Mouse (Mus musculus) c-Kit-negative CD71-positive TER-119-positive erythroid progenitor cells, embryonic 14.5 days (primary cell): Measurements from ENCODE around the gene Gpbp1l1.

ENCODE experiments used
- DNase-seq: peaks from one replicate; pipeline ENCODE4 v3.0.0-alpha.2; 2013; ENCODE audit warnings: low read depth, low spot score

Gpbp1l1 gene

DNA sequence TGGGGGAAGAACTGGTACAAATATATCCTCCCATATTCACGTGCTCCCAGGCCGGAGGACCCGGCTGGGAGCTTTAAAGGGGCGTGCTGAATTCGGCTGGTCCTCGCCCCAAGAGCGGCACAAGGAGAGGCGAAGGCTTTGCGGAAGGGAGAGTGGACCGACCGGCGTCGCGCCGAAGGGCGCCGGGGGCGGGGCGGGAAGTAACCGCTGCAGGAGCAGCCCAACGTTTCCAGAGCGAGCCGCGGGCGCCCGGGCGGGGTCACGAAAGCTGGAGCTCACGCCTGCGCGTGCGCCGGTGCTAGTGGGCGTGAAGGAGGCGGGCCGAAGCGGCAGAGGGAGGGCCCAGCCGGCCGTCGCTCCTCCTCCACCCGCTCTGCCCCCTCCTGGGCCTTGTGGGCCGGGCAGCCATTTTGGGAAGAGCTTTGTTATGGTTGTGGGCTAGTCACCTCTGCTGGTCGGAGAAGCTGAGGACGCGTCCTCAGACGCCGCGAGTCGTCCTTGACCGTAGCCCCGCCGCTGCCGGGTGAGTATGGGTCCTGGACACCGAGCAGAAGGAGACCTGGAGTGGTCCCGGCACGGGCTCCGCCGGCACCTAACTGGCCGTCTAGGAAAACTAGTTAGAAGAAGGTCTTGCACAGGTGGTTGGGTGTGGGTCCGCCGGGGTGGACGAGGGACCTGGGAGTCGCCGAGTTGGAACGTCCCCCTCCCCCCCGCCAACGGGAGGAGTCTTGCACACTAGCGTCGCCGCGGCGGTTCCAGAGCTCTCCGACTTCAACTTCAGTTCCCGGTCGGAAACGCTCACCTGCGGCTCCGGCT lies at the start of gene Gpbp1l1:
Gene Gpbp1l1, plus strand, starts transcription at position 353 of the 816 bp plus-strand sequence.
- DNase-seq: peak; percentile 93

GRCm38 (mm10) chr4:116531109-116531508 lies 26.3 kb upstream of the Gpbp1l1 start:
- no peak for DNase-seq

- no peak for DNase-seq
Observed at GRCm38 (mm10) chr4:116536351-116536750, 21.1 kb upstream of the Gpbp1l1 start.

DNA sequence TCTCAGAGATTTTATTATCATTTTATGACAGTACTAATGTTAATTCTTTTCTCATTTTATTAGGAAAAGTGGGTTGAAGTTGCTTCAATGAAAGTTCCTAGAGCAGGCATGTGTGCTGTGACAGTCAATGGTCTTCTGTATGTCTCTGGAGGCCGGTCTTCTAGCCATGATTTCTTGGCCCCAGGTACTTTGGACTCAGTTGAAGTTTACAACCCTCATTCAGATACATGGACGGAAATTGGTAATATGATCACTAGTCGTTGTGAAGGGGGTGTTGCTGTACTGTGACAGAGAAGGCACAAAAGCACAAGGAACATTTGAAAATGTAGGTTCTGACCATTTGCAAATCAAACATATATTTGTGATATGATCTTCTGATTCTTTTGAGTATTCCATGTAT lies 19.7 kb upstream of the Gpbp1l1 start:
- no peak for DNase-seq

DNA sequence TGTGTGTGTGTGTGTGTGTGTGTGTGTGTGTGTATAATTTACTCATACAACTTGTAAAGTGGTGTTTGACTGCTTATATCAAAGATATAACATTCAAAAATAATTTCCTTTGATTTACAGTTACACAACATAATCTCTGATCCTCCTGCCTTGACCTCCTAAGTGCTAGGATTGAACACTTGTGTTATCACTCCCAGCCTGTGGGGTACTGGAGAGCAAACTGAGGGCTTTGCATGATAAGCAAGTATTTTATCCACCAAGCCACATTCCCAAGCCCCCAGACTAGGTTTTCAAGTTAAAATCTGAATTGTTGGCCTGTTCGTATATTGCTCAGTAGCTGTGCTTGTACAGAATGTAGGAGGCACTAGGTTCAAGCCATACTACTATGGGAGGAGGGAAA lies 7.0 kb upstream of the Gpbp1l1 start:
- no peak for DNase-seq

DNA sequence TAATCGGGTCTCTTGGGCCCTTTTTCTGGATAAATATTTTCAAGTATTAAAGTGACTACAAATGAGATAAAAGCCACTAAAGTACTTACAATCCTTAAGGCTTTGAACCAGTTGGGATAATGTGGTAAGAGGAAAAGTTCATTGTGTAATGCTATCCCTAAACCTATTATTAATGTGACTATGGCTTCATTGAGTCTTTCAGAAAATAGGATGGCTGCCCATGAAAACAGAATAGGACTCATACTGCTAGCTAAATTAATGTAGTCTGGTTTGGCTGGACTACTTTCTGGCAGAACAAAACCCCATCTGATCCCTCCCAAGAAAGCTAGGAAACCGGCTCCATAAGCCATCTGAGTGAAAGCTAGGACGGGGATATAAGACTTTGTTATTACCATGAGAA lies 4.4 kb upstream of the Gpbp1l1 start:
- DNase-seq: no peak

DNA sequence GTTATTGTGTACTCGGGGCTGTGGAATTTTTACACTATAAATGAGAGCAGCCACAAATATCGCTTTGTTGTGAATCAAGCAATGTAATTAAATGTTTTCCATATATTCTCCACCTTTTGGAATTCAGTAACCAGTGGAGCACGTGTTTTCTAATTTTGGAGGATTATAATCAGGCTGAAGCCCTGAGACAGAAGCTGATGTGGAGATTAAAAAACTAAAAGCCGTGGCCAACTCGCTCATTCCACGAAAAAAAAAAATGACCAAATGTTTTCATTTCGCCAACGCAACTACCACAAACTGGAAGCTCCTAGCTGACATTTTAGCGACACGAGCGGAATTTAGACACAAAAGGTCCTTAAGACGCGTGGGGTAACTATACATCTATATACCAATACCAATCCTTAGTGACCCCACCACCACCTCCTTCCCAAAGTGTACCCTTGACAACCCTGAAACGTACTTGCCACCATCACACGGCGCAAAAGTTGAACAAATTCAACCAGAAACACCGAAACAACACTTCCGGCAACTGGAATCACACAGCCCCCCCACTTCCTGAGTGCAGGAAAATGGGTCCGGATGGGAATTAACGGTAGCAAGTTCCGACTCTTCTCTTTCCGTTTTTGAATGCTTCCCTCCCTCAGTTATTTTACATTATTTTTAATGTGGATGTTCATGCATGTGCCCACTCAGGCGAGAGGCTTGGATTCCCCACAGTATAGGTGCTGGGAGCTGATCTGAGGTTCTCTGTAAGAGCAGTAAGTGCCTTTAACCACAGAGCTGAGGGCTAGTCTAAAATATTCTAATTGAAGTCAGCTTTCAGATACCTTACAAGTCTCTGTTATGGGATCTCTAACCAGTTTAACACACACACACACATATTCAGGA lies 1.8 kb upstream of the Gpbp1l1 start, which contains the start of gene Tmem69:
Gene Tmem69, minus strand, starts transcription at position 524 of the 888 bp plus-strand sequence.
- DNase-seq: peak; percentile 68

DNA sequence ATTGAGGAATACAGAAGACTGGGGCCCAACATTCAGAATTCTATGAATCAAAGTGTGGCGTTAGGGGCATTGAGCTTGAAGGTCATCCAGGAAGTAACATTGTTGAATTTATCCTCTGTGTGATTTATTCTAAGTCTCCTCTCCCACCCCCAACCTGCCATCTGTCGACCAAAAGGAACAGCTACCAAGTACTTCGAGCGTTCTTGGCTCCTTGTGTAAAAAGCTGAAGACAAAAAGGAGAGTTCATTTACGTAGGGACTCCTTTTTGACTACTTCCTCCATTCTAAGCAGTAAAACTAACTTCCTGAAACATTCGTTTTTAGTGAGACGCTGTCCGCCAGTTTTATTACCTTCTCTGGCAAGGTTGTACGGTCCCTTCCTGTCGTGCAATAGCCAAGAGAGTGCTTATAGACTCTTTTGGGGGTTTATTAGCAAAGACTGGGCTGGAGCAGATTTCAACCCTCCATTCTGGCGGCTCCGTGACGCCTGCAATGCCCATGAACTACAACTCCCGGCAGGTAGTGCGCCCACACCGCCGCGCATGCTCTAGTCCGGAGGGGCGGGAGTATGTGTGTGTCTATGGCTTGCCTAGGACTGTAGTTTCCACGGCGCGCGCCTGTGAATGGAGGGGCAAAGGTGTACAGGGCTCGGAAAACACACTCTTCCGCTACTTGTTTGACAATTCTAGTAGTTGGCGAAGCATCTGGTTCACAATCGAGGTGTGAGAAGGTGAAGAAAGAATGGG lies 725 bp upstream of the Gpbp1l1 start:
- DNase-seq: peak; percentile 87

GRCm38 (mm10) chr4:116558151-116558882 lies 859 bp downstream of the Gpbp1l1 start:
- peak; percentile 36 for DNase-seq

DNA sequence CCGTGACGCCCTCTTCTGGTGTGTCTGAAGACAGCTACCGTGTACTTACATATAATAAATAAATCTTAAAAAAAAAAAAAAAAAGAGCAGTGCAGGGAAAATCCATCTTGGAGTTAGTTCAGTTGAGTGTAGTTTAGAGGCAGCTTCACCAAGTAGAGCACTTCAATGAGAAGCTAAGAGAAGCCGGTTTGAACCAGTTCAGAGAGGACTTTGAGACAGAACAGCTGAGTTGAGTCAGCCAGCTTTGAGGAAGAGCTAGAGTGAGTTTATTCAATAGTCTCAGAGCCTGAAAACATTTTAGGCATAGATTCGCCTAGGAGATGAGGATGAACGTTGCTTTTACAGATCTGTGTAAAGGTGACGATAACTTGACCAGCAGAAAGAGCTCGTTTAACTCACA lies 38.3 kb downstream of the Gpbp1l1 start:
- no peak for DNase-seq

- no peak for DNase-seq
Observed at GRCm38 (mm10) chr4:116596379-116596778, 38.9 kb downstream of the Gpbp1l1 start, which contains the start of gene Ccdc17. Ccdc17 (plus strand) TSS chr4:116596654.

GRCm38 (mm10) chr4:116596978-116597881 lies 39.8 kb downstream of the Gpbp1l1 start:
- peak; percentile 63 for DNase-seq

- no peak for DNase-seq
Observed at GRCm38 (mm10) chr4:116612621-116613020, 55.2 kb downstream of the Gpbp1l1 start.

GRCm38 (mm10) chr4:116615237-116615636 lies 57.8 kb downstream of the Gpbp1l1 start:
- DNase-seq: no peak

- no peak for DNase-seq
Observed at GRCm38 (mm10) chr4:116624831-116625230, 67.4 kb downstream of the Gpbp1l1 start.

GRCm38 (mm10) chr4:116626658-116627358 lies 69.3 kb downstream of the Gpbp1l1 start:
- peak; percentile 82 for DNase-seq

DNA sequence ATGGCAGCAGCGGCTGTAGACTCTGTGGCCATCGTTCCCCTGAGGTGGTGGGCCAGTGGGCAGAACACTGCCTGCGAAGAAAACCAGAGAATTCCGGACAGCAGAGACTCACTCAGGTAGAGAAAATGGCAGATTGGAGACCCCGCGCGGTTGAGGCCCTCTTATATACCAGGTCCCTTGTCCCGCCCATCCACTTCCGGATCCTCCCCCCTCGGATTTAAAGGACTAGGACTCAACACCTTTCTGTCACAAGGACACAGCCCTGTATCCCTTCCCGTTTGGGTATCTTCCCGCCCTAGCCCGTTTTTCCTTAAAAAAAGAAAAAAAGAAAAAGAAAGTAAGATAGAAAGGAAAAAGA lies 69.9 kb downstream of the Gpbp1l1 start:
- peak; percentile 82 for DNase-seq

GRCm38 (mm10) chr4:116627722-116628662 lies 70.5 kb downstream of the Gpbp1l1 start, which contains the start of gene Nasp:
Nasp (minus strand) TSS chr4:116627941.
- peak; percentile 63 for DNase-seq
